Mouse (Mus musculus): ENCODE measurements around the gene Olfr159.

DNA sequence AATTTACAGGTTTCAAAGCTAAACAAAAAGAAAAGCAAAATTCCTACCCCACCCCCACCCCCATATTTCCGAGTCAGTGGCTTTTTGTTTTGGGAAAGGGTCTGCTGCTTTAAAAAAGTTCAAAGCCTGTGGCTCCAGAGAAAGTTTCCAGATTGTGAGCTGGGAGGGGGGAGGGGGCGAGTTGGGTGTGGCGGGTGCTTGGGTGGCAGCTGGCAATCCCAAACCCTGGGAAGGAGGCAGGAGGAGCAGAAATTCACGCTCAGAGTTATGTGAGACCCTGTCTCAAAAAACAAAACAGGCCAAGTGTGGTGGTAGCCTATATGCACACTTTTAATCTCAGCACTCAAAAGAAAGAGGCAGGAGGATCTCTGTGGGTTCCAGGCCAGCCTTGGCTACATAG is 28.2 kb downstream of the Olfr159 start:
- TF ChIP-seq CTCF (IDR thresholded peaks at IDR 0.05; ENCODE audit: extremely low read depth, insufficient read depth, insufficient read length, insufficient replicate concordance) (no peak), POLR2A (IDR thresholded peaks at IDR 0.05; ENCODE audit: low read depth, low read length) (no peak)
